Mouse (Mus musculus) liver, embryonic 15.5 days (tissue): ENCODE results near the gene Arid2. TPM values are rescaled to one million over a fixed set of nuclear protein-coding genes. Genes with fewer than 3 reads are reported as not detected.
"Not testable (repeated sequence)": the region's sequence is repeated elsewhere in the genome, so short reads cannot be mapped to it uniquely, and the experiment has no call there.

Experiments used
- ATAC-seq: fragments of 200-750 bp; cut with Nextera tagmentation; 2 replicates; pipeline ENCODE4 v1.8.0; 2017; ENCODE audit warnings: moderate number of reproducible peaks, mild to moderate bottlenecking, moderate library complexity; ENCODE audit not compliant: insufficient read depth
- H3K27ac ChIP-seq: fragments of 300-500 bp; sonication (generic); replicated peaks from 2 replicates; pipeline ENCODE4 v1.5.1; 2015; ENCODE audit warnings: mild to moderate bottlenecking, inconsistent platforms
- H3K27me3 ChIP-seq: fragments of 300-500 bp; sonication (generic); 2 replicates; pipeline ENCODE4 v1.6.1; 2015; ENCODE audit warnings: mild to moderate bottlenecking, inconsistent platforms
- H3K36me3 ChIP-seq: fragments of 300-500 bp; sonication (generic); replicated peaks from 2 replicates; pipeline ENCODE4 v1.6.1; 2015; ENCODE audit warnings: moderate library complexity, mild to moderate bottlenecking, inconsistent platforms
- H3K4me1 ChIP-seq: fragments of 300-500 bp; sonication (generic); replicated peaks from 2 replicates; pipeline ENCODE4 v1.6.1; 2015; ENCODE audit warnings: inconsistent platforms
- H3K4me2 ChIP-seq: fragments of 300-500 bp; sonication (generic); 2 replicates; pipeline ENCODE4 v1.6.1; 2015; ENCODE audit warnings: moderate library complexity, mild to moderate bottlenecking, inconsistent platforms
- H3K4me3 ChIP-seq: fragments of 300-500 bp; sonication (generic); replicated peaks from 2 replicates; pipeline ENCODE4 v1.5.1; 2015; ENCODE audit warnings: mild to moderate bottlenecking, inconsistent platforms
- H3K9ac ChIP-seq: fragments of 300-500 bp; sonication (generic); 2 replicates; pipeline ENCODE4 v1.6.1; 2015; ENCODE audit warnings: moderate library complexity, mild to moderate bottlenecking, inconsistent platforms
- H3K9me3 ChIP-seq: fragments of 300-500 bp; sonication (generic); replicated peaks from 2 replicates; pipeline ENCODE4 v1.6.1; 2016; ENCODE audit warnings: inconsistent platforms
- WGBS: fragments of 180-500 bp; shearing (Covaris S2); methylation state at CpG from one replicate; pipeline ENCODE4 v1.1.7; 2015; ENCODE audit warnings: mixed read lengths; ENCODE audit not compliant: insufficient replicate concordance; 5-methylcytosine and 5-hydroxymethylcytosine counted together
- polyA plus RNA-seq: library from polyadenylated mRNA; unstranded; fragments of >200 nt; fragmentation: Nextera tagmentation; extraction: Ambion mirVana; gene quantifications from 2 replicates; pipeline ENCODE4 v1.2.1, GENCODE M21; 2015

Gene Arid2
- polyA plus RNA-seq, 1 experiment from 2014 or later, result 7.5 TPM

DNA sequence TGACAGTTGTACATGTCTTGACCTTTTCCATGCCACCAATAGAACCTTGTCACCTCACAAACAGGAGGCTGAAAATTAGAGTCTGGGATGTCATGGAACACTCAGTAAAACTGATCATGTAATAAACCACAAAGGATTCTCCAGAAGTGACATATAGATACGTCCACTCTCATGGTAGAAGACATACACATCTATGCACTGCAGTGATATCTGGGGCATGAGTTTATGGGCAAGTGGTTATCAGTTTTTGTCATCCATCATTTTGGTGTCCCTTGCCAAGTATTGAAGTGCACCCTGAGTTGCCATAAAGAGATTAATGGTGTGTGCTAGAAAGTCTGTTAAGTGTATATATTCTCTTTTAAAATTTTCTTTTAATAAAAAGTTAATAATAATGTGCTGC lies 25.6 kb downstream of the Arid2 start:
- no peak overlapping the region for H3K9ac ChIP-seq
- H3K4me1 ChIP-seq, result peaks cover 23% of the 10 kb centered on the region
- no peak overlapping the region for H3K4me2 ChIP-seq
- H3K4me3 ChIP-seq, result no peak overlapping the region
- no peaks in the 10 kb centered on the region for H3K27me3 ChIP-seq
- H3K36me3 ChIP-seq, result peaks cover 15% of the 10 kb centered on the region
- 15% methylated on average over 1 of the region's 1 CpGs for WGBS
- H3K27ac ChIP-seq, result peak overlapping the region; percentile 48; the same call in 1 of the 2 replicates
- no peaks in the 10 kb centered on the region for H3K9me3 ChIP-seq
- ATAC-seq, result peak; percentile 74

GRCm38 (mm10) chr15:96315664-96316063 lies 28.3 kb downstream of the Arid2 start:
- H3K36me3 ChIP-seq, result peaks cover 15% of the 10 kb centered on the region
- no peak overlapping the region for H3K27ac ChIP-seq
- no peaks in the 10 kb centered on the region for H3K9me3 ChIP-seq
- no peak overlapping the region for H3K4me2 ChIP-seq
- H3K9ac ChIP-seq, result no peak overlapping the region
- H3K4me1 ChIP-seq, result peaks cover 23% of the 10 kb centered on the region
- no peaks in the 10 kb centered on the region for H3K27me3 ChIP-seq
- no peak for ATAC-seq
- no peak overlapping the region for H3K4me3 ChIP-seq
- 17% methylated on average over 1 of the region's 1 CpGs for WGBS

- peaks cover 7% of the 10 kb centered on the region for H3K4me1 ChIP-seq
- 82% methylated on average over 8 of the region's 8 CpGs for WGBS
- H3K4me2 ChIP-seq, result no peak overlapping the region
- H3K27ac ChIP-seq, result no peak overlapping the region
- peaks cover 5% of the 10 kb centered on the region; the same call in 1 of the 2 replicates for H3K36me3 ChIP-seq
- H3K9me3 ChIP-seq, result no peaks in the 10 kb centered on the region
- no peaks in the 10 kb centered on the region for H3K27me3 ChIP-seq
- no peak for ATAC-seq
- H3K9ac ChIP-seq, result no peak overlapping the region
- no peak overlapping the region for H3K4me3 ChIP-seq
These were observed 32.0 kb downstream of the Arid2 start for GRCm38 (mm10) chr15:96319335-96319734.

DNA sequence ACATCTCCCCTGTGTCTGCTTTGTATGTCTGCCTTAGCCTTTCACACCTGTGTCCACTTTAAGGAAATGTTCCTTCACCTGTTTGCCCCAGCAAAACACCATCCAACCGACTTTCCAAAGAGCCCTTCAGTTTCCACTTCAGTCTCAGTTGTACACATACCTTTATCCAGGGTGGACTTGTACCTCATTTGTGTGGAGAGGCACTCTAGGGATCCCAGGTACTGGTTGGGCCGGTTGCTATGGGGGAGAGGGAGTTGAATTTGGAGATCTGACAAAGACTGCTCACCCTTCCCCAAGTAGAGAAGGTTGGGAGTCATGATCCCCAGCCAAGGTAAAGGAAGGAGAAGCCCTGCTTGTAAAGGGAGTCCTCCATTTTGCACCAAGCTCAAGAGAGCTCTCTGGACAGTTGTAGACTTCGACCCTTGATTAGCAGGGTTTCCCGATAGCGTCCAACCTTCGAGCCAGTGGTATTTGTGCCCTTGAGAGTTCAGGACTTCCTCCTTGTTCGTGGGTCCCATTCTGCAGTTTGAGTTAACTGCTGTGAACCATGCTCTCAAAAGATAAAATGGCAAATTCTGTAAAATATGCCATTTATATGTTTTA lies 38.5 kb downstream of the Arid2 start:
- no peak overlapping the region for H3K9ac ChIP-seq
- no peaks in the 10 kb centered on the region for H3K9me3 ChIP-seq
- WGBS, result 78% methylated on average over 7 of the region's 7 CpGs
- H3K4me3 ChIP-seq, result no peak overlapping the region
- H3K27me3 ChIP-seq, result no peaks in the 10 kb centered on the region
- H3K4me2 ChIP-seq, result no peak overlapping the region
- H3K27ac ChIP-seq, result no peak overlapping the region
- H3K36me3 ChIP-seq, result peaks cover 22% of the 10 kb centered on the region
- H3K4me1 ChIP-seq, result peaks cover 20% of the 10 kb centered on the region
- no peak for ATAC-seq

GRCm38 (mm10) chr15:96328722-96329121 lies 41.4 kb downstream of the Arid2 start:
- not testable (repeated sequence) for H3K27ac ChIP-seq, H3K27me3 ChIP-seq, H3K4me2 ChIP-seq, ATAC-seq, H3K4me3 ChIP-seq, H3K9ac ChIP-seq, H3K9me3 ChIP-seq
- Histone ChIP-seq H3K4me1 (peaks cover 38% of the 10 kb centered on the region), H3K36me3 (peaks cover 27% of the 10 kb centered on the region)
- WGBS, result 87% methylated on average over 3 of the region's 4 CpGs

GRCm38 (mm10) chr15:96330536-96330935 lies 43.2 kb downstream of the Arid2 start:
- no peak overlapping the region for H3K4me3 ChIP-seq
- no peak overlapping the region for H3K9ac ChIP-seq
- H3K9me3 ChIP-seq, result no peaks in the 10 kb centered on the region
- 0 out of 2 replicates have a peak overlapping the region, but pooled peaks have one; percentile 5 for H3K27ac ChIP-seq
- peak; percentile 66 for ATAC-seq
- H3K4me1 ChIP-seq, result peaks cover 37% of the 10 kb centered on the region
- 33% methylated on average over 3 of the region's 3 CpGs for WGBS
- H3K36me3 ChIP-seq, result peaks cover 21% of the 10 kb centered on the region
- H3K27me3 ChIP-seq, result no peaks in the 10 kb centered on the region
- H3K4me2 ChIP-seq, result peak overlapping the region; percentile 40; the same call in 1 of the 2 replicates

- Histone ChIP-seq H3K9me3 (no peaks in the 10 kb centered on the region), H3K4me3 (no peak overlapping the region), H3K27me3 (no peaks in the 10 kb centered on the region), H3K4me1 (peaks cover 31% of the 10 kb centered on the region), H3K27ac (no peak overlapping the region), H3K9ac (no peak overlapping the region), H3K4me2 (no peak overlapping the region), H3K36me3 (peaks cover 11% of the 10 kb centered on the region; the same call in 1 of the 2 replicates)
- 69% methylated on average over 9 of the region's 9 CpGs for WGBS
- no peak for ATAC-seq
These were observed 45.3 kb downstream of the Arid2 start for GRCm38 (mm10) chr15:96332468-96333213.

DNA sequence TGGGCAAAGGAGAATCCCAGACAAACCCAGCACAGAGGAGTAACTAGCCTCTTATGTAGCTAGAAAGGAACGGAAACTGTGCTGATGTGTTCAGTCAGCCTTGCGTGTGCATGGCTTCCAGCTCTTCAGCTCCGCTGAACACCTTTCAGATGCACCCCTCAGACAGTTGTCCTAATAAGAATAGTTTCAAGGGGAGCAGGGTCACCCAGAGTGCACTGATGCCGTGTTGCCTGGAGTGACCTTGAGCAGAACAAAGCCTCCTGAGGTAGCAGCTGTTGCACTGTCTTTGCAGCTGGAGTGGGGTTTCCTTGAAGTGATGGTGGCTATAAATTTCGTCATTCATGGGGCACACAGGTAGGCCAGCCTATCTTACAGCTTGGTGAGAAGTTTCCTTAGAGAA lies 46.0 kb downstream of the Arid2 start:
- H3K36me3 ChIP-seq, result peaks cover 11% of the 10 kb centered on the region; the same call in 1 of the 2 replicates
- no peaks in the 10 kb centered on the region for H3K9me3 ChIP-seq
- H3K4me1 ChIP-seq, result peaks cover 31% of the 10 kb centered on the region
- no peak overlapping the region for H3K4me2 ChIP-seq
- no peak overlapping the region for H3K9ac ChIP-seq
- 81% methylated on average over 5 of the region's 5 CpGs for WGBS
- H3K4me3 ChIP-seq, result no peak overlapping the region
- no peaks in the 10 kb centered on the region for H3K27me3 ChIP-seq
- ATAC-seq, result no peak
- no peak overlapping the region for H3K27ac ChIP-seq

DNA sequence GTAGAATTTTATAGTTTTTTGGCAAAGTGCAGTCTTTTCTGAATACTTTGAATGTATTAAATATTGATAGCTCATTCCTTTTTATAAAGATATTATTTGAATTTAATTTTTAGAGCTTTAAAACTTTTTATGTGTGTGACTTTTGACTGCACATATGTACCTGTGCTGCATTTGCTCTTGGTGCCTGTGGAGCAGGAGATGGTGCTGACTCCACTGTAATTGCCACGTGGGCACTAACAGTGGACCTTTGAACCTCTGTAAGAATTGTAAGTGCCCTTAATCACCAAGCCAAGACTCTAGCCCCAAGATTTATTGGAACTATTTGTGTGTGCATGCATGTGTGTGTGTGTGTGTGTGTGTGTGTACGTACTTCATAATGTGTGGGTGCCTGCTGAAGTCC lies 53.6 kb downstream of the Arid2 start:
- H3K4me3 ChIP-seq, result no peak overlapping the region
- no peaks in the 10 kb centered on the region for H3K9me3 ChIP-seq

GRCm38 (mm10) chr15:96342097-96342496 lies 54.8 kb downstream of the Arid2 start:
- peaks cover 49% of the 10 kb centered on the region for H3K4me1 ChIP-seq
- H3K36me3 ChIP-seq, result no peaks in the 10 kb centered on the region
- H3K4me2 ChIP-seq, result 0 out of 2 replicates have a peak overlapping the region, but pooled peaks have one; percentile 56
- no peak for ATAC-seq
- no peak overlapping the region for H3K9ac ChIP-seq
- no peak overlapping the region for H3K4me3 ChIP-seq
- no peaks in the 10 kb centered on the region for H3K27me3 ChIP-seq
- H3K27ac ChIP-seq, result peak overlapping the region; percentile 69
- H3K9me3 ChIP-seq, result no peaks in the 10 kb centered on the region
- WGBS, result 79% methylated on average over 8 of the region's 8 CpGs

More for the DNA sequence above, 53.6 kb downstream of the Arid2 start:
- Histone ChIP-seq H3K4me1 (peaks cover 46% of the 10 kb centered on the region), H3K27me3 (no peaks in the 10 kb centered on the region), H3K27ac (0 out of 2 replicates have a peak overlapping the region, but pooled peaks have one; percentile 14), H3K36me3 (no peaks in the 10 kb centered on the region), H3K4me2 (no peak overlapping the region), H3K9ac (no peak overlapping the region)
- 74% methylated on average over 2 of the region's 2 CpGs for WGBS
- ATAC-seq, result no peak

DNA sequence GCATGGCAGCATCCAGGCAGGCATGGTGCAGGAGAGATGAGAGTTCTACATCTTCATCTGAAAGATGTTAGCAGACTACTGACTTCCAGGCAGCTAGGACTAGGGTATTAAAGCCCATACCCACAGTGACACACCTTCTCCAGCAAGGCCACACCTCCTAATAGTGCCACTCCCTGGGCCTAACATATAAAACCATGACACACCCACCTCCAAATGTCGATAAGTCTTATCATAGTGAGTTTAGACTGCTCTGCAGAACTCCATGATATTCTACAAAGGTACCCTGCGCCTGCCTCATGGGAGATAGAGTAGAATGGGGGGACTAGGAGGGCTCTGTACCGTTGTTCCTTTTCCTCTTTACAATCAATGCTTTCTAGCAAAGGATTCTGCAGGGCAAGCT lies 55.6 kb downstream of the Arid2 start:
- WGBS, result 23% methylated on average over 3 of the region's 3 CpGs
- H3K9ac ChIP-seq, result no peak overlapping the region
- H3K4me3 ChIP-seq, result peak overlapping the region; percentile 1; the same call in 1 of the 2 replicates
- H3K36me3 ChIP-seq, result no peaks in the 10 kb centered on the region
- H3K4me1 ChIP-seq, result peaks cover 50% of the 10 kb centered on the region
- H3K4me2 ChIP-seq, result peak overlapping the region; percentile 56
- no peaks in the 10 kb centered on the region for H3K27me3 ChIP-seq
- no peaks in the 10 kb centered on the region for H3K9me3 ChIP-seq
- peak overlapping the region; percentile 69 for H3K27ac ChIP-seq
- ATAC-seq, result peak; percentile 93
